Mouse (Mus musculus) thymus, postnatal 0 days (tissue): ENCODE results near the gene Bpifb9a. TPM values are rescaled to one million over a fixed set of nuclear protein-coding genes. Genes with fewer than 3 reads are reported as not detected.
"Not testable (repeated sequence)": the region's sequence is repeated elsewhere in the genome, so short reads cannot be mapped to it uniquely, and the experiment has no call there.

ENCODE experiments used
- DNase-seq: peaks from one replicate; pipeline ENCODE4 v3.0.0-alpha.2; 2015; ENCODE audit warnings: low spot score
- polyA plus RNA-seq: library from polyadenylated mRNA; unstranded; fragments of >200 nt; fragmentation: Nextera tagmentation; extraction: Ambion mirVana; gene quantifications from 2 replicates; pipeline ENCODE4 v1.2.1, GENCODE M21; 2015

Gene Bpifb9a
- polyA plus RNA-seq, 1 experiment from 2014 or later: 0.18 TPM

DNA sequence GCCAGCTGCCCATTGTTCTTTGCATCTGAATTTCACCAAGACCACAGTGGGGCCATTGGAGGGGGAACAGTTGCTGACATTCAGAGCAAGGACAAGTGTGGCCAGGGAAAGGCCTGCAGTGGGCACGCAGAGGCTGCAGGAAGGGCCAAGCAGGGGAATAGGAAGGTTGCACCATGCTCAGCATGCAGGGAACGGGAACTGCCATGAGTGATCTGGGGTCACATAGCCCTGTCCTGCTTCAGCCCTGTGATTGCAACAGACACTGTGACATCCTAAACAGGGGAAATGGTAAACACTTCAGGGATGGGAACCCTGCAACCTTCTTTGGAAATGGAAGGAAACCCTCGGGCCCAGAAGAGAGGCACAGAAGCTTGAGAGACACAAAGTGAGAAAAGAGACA is 47.0 kb downstream of the Bpifb9a start:
- DNase-seq: not testable (repeated sequence)

DNA sequence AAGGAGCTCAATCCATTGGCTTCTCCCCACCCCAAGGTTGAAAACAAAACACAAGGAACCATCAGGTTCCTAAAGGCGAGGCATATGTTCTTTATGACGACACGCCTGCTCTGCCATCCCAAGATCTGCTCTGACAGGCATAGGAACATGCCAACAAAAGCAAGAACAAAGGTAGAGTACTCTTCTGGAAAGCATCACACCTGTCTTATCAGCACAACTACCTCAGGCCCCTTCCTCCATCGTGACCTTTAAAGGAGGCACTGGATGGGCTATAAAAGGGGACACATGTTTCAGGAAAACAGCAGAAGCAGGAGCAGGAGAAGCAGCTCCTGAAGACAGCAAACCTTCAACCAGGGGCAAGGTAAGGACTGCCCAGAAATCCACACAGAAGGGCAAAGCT is 49.3 kb downstream of the Bpifb9a start, which contains the start of gene Bpifb9b:
Gene Bpifb9b (plus strand): TSS at position 301 of the 400 bp plus-strand sequence.
- DNase-seq: not testable (repeated sequence)

DNA sequence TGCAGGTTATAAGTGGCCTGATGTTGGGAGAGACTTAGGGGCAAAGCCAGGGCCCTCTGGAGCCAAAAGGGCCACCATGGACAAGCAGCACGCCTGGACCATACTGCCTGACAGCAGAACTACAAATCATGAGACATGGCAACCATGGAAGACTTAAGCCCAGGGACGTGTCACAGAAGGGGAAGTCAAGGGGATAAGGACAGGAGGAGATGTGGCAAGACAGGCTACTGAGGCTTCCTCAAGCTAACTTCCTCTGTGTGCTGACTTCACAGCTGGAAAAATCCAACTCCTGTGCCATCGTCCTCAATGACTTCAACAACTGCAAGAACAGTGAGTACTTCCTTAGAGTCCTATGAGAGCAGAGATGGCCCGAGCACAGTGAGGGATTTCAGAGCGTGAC is 56.1 kb downstream of the Bpifb9a start:
- DNase-seq: not testable (repeated sequence)

Other genes with a start within 250 kb of the Bpifb9a start
- 0.18 and 0.22 TPM in 2 replicates for gene Bpifa2, start 249.6 kb upstream of the Bpifb9a start, polyA plus RNA-seq
- gene Bpifa3, start 127.5 kb upstream of the Bpifb9a start, polyA plus RNA-seq: not detected in 2 replicates
- 185 and 212 TPM in 2 replicates for gene Bpifa1, start 115.0 kb upstream of the Bpifb9a start, polyA plus RNA-seq
- gene Bpifa5, start 95.2 kb upstream of the Bpifb9a start, polyA plus RNA-seq: 0.46 and 0.54 TPM in 2 replicates
- gene Bpifb1, start 67.0 kb upstream of the Bpifb9a start, polyA plus RNA-seq: 1.2 and 1.5 TPM in 2 replicates
- 0.24 and 0.35 TPM in 2 replicates for gene Bpifb5, start 34.1 kb upstream of the Bpifb9a start, polyA plus RNA-seq
- gene Bpifb9b, start 49.4 kb downstream of the Bpifb9a start, polyA plus RNA-seq: 0.31 and 0.42 TPM in 2 replicates
- gene Cdk5rap1, start 115.2 kb downstream of the Bpifb9a start, polyA plus RNA-seq: 36.8 and 56.8 TPM in 2 replicates
- gene Snta1, start 150.2 kb downstream of the Bpifb9a start, polyA plus RNA-seq: 2.6 TPM in 2 replicates
- 23.7 and 25.4 TPM in 2 replicates for gene Cbfa2t2, start 178.6 kb downstream of the Bpifb9a start, polyA plus RNA-seq